Mouse (Mus musculus): ENCODE results near the gene Gprc5c.

GRCm38 (mm10) chr11:114862687-114863086 is 11.7 kb downstream of the Gprc5c start:
- TF ChIP-seq POLR2A (IDR thresholded peaks at IDR 0.05; ENCODE audit: borderline replicate concordance, extremely low read depth, insufficient read depth, insufficient read length, poor library complexity, severe bottlenecking) (no peak), CTCF (IDR thresholded peaks at IDR 0.05; ENCODE audit: borderline replicate concordance, extremely low read depth, insufficient read depth, insufficient read length) (no peak)
